Mouse (Mus musculus) T-helper 1 cell (primary cell): ENCODE measurements around the gene Prkag2.

Experiments
- in situ Hi-C: fragments of 300-600 bp; cut with MboI, MseI; formaldehyde crosslinking; loops from one replicate; pipeline ENCODE4 v1.15.1; 2025; ENCODE audit warnings: high pct_unique_total_duplicates

Gene Prkag2

GRCm38 (mm10) chr5:25100516-25101125 lies at the start of gene Prkag2:
Gene Prkag2, minus strand, starts transcription at chr5:25100642.
- in situ Hi-C loops = no loop called here

- in situ Hi-C loops = no loop called here
Observed at GRCm38 (mm10) chr5:25149331-25149965, 49.0 kb upstream of the Prkag2 start.

GRCm38 (mm10) chr5:25146705-25147104 lies 46.3 kb upstream of the Prkag2 start:
- in situ Hi-C loops = no loop called here

GRCm38 (mm10) chr5:25127865-25128264 lies 27.4 kb upstream of the Prkag2 start:
- in situ Hi-C loops = no loop called here

GRCm38 (mm10) chr5:25125884-25126560 lies 25.6 kb upstream of the Prkag2 start:
- in situ Hi-C loops = no loop called here

- in situ Hi-C loops = no loop called here
Observed at GRCm38 (mm10) chr5:25122534-25122933, 22.1 kb upstream of the Prkag2 start.

GRCm38 (mm10) chr5:25119148-25119547 lies 18.7 kb upstream of the Prkag2 start:
- in situ Hi-C loops = no loop called here

GRCm38 (mm10) chr5:25115997-25116396 lies 15.6 kb upstream of the Prkag2 start:
- in situ Hi-C loops = no loop called here

- in situ Hi-C loops = no loop called here
Observed at GRCm38 (mm10) chr5:25115216-25115615, 14.8 kb upstream of the Prkag2 start.

GRCm38 (mm10) chr5:25114110-25114509 lies 13.7 kb upstream of the Prkag2 start:
- in situ Hi-C loops = no loop called here

- in situ Hi-C loops = no loop called here
Observed at GRCm38 (mm10) chr5:25110314-25110713, 9.9 kb upstream of the Prkag2 start.

- in situ Hi-C loops = no loop called here
Observed at GRCm38 (mm10) chr5:25105748-25106147, 5.3 kb upstream of the Prkag2 start.

- in situ Hi-C loops = no loop called here
Observed at GRCm38 (mm10) chr5:25101126-25101523, 683 bp upstream of the Prkag2 start.

- in situ Hi-C loops = no loop called here
Observed at GRCm38 (mm10) chr5:25100157-25100515, 306 bp downstream of the Prkag2 start.

- in situ Hi-C loops = no loop called here
Observed at GRCm38 (mm10) chr5:25099367-25100156, 880 bp downstream of the Prkag2 start.

- in situ Hi-C loops = no loop called here
Observed at GRCm38 (mm10) chr5:25097891-25098290, 2.6 kb downstream of the Prkag2 start.

GRCm38 (mm10) chr5:25096431-25096830 lies 4.0 kb downstream of the Prkag2 start:
- in situ Hi-C loops = no loop called here

GRCm38 (mm10) chr5:25092630-25093245 lies 7.7 kb downstream of the Prkag2 start:
- in situ Hi-C loops = no loop called here

GRCm38 (mm10) chr5:25089258-25089972 lies 11.0 kb downstream of the Prkag2 start:
- in situ Hi-C loops = no loop called here

GRCm38 (mm10) chr5:25088633-25089032 lies 11.8 kb downstream of the Prkag2 start:
- in situ Hi-C loops = no loop called here

GRCm38 (mm10) chr5:25088111-25088510 lies 12.3 kb downstream of the Prkag2 start:
- in situ Hi-C loops = no loop called here
